Mouse (Mus musculus) heart, adult 18-20 months (tissue): ENCODE results near the gene Snip1. TPM values are rescaled to one million over a fixed set of nuclear protein-coding genes. Genes with fewer than 3 reads are reported as not detected.

ENCODE experiments used
- DNase-seq, 2 experiments: peaks; one replicate each; pipeline ENCODE4 v3.0.0; 2021 to 2022; ENCODE audit warnings: mixed read lengths in 1 of 2
- total RNA-seq, 2 experiments: library from RNA; stranded (reverse); gene quantifications; 2 replicates each; pipeline ENCODE4 v1.2.3; 2021

Gene Snip1
- total RNA-seq, 2 experiments from 2014 or later, result 7.1 to 7.7 TPM

DNA sequence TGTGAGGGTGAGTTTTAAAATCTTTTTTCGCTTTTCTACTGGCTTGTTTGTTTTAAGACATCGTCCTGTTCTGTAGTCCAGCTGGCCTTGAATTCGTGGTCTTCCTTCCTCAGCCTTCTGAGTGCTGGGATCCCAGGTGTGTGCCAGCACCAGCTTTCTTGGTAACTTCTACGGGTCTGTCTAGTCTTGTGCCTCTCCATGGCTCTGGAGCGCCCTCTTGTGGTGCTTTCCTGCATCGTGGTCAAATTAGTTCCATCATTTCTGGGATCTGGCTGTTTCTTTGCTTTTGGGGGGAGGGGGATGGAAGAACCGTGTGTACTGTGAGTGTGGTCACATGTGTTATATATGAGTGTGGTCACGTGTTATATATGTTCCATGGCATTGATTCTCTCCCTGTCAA, 33.0 kb downstream of the Snip1 start:
- DNase-seq, result peak; percentile 68 to 95

DNA sequence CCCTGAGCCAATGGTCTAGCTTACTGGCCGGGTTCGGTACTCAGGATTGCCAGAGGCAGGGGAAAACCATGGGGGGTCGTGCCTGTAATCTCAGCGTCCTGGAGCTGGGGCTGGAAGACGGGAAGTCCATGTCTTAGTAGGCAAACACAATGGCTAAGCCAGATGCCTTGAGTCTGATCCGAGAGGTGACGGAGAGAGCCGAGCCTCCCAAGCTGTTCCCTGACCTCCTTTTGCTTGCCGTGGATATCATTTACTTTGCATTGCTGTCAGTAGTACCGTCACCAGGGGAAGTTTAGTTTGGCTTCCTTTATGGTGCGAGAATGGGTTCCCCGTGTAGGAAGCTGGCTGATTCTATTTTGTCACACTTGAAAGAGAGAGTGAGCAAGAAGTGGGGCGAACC, 34.9 kb downstream of the Snip1 start:
- DNase-seq, result no peak

DNA sequence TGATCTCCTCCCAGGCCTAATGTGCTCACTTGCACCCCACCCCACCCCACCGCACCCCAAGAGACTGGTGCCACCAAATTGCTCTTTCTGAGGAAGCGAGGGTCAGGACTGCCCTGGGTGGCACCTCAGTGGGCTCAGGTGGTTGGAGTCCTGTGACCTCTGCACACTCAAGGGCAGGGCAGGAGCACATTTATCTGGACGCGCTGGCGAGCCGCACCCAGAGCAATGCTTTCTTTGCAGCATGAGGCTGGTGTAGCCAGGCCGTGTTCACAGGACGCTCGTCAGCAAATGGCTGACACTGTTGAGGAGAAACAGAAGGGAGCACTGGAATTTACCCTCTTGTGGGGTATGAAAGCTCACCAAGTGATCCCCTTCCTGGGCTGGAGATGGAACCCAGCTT, 38.9 kb downstream of the Snip1 start:
- no peak for DNase-seq

DNA sequence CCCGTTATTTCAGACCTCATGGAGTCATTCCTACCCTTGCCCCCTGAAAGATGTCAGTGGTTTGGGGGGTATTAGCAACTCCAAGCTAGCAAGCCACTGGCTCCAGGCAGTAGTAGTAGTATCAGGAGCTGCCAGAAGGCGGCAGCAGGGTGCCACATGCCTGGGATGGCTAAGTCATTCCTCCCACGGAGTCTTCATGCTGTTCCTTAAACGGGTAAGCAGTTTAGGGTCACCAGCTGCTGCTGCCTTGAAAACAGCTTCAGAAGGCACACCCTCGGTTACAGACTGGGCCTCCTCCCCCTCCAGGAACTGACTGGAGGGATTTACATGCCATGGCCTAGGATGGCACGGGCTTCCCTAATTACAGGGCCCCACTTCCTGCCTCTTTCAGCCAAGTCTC, 48.2 kb downstream of the Snip1 start:
- DNase-seq, result peak; percentile 87 to 93

DNA sequence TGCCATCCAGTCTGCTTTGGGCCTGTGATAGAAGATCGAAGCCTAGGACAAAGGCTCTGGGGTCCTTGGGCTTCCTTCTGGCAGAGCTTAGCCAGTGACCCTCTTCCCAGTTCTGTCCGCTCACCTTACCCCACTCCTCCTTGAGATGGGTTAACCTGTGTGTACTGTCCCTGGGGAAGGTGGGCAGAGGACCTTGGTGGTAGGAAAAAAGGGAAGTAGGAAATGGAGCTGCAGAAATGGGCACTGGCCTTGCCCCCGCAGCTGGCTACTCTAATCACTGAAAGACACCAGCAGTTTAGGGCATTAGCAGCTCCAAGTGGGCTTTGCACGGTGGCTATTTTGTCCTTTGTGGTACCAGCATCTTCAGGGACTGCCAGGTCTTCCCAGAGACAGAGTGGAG, 48.6 kb downstream of the Snip1 start:
- no peak for DNase-seq

DNA sequence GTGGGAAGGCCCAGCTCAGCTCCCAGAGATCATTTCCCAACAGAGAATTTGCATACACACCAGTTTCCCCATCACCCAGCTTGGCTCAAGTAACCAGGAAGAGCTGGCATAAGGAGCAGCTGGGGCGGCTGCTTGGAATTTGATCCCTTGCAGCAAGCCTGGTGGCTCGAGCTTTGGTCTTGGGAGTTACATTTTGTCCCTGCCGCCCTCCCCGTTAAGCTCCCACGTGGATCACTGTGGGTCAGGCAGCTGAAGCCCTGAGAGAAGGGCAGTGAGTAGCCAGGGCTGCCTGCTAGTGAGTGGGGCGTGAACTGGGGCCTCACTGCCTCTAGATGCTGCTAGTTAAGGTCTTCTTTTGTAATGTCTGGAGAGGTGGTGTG, 49.2 kb downstream of the Snip1 start:
- peak in 1 of 2 experiments; percentile 58 for DNase-seq

DNA sequence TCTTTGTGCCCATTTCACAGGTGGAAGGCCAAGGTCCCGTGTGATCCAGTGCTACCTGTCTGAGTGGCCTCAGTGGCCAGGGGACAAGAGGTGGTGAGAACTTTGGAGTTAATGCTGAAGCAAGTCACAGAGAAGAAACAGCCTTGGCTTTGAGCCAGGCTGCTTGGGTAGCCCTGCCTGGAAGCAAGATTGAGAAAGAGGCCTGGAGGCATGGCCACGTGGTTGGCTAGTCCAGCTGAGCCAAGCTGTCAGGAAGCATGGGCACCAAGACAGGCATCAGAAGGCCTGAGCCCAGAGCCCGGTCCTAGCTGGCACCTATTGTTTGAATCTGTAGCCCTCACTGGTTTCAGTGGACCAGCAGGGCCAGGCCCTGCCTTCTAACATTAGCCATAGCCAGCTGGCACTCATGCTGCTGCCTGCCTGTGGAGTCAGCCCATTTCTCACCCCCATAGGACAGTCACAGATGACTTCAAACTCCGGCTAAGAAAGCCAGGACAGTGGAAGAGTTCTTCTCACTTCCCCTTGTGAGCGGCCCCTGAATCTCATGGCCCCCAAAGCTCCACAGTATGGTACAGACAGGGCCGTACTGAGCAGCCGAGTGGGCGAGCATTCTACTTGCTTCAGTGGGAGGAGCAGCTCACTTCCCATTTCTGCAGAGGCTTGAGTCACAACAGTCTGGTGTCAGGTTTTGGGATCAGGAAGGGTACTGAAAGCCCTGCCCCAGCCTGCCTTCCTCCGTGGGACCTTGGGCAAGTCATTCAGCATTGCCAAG, 49.8 kb downstream of the Snip1 start:
- peak; percentile 68 to 83 for DNase-seq

DNA sequence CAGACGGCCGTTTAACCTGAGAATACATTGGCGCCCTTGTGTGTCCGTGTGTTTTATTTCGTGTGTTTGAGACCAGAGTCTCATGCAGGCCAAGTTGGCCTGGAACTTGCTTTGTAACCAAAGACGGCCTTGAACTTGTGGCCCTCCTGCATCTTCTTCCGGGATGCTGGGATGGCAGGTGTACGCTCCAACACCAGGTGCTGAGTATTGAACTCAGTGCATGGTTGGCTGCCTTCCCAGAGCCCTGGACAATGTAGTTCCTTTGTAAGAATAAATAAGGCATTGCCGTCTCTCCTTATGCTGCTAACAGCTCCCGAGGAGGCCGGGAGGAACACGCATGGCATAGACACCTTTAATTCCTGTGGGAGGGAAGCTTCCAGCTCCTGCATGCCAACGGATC, 50.5 kb downstream of the Snip1 start:
- no peak for DNase-seq

DNA sequence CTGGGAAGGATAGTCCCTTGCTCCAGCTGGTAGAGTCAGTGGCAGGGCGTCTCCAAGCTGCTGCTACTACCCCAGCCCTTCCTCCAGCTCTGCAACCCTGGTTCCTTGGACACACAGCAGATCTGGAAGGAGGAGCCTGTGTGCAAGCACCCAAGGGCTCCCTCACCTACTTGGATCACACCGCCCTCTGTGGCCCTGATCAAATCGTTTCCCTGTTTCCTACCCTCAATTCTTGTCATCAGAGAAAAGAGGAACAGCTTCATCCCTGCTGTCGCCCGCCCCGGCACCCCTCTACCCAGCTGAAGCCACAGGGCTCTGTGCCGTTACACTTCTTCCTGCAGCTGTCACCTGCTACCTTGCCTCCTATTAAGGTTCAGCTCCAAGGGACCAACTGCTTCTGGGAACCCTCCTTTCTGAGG, 51.4 kb downstream of the Snip1 start:
- peak in 1 of 2 experiments; percentile 34 for DNase-seq

DNA sequence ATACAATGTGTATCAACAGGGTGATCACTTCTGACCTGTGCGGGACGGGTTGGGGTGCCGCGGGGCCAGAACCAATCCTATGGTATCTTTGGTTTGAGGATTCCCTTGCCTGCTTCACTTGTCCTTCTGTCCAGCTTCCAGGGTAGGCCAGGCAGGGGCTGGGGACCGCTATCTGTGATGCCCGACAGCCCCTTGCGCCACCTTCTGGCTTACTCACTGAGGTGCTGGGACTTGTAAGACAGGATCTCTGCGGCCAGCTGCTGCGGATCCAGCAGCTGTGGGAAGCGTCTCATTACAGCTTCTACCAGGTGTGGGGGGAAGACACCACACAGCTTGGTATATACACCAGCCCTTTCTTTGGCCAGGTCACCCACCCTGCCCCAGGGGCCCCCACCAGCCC, 52.6 kb downstream of the Snip1 start:
- DNase-seq, result no peak

DNA sequence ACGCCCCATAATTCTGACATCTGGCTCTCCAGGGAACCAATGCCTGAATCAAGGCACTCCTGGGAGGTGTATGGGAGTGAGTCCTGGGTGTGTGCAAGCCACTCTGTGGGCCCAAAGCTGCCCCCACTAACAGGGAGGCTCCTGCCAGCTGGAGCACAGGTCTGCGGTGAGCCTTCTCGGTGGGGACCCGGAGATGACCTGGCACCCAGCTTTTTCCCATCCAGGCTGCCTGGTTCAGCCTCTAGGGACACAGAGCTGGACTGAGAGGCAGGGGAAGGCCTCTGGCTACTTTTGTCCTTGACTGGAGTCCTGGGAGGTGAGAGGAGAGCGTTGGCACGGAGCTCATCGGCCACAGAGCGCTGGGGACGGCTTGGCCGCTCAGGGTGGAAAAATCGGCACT, 53.2 kb downstream of the Snip1 start:
- DNase-seq, result no peak

DNA sequence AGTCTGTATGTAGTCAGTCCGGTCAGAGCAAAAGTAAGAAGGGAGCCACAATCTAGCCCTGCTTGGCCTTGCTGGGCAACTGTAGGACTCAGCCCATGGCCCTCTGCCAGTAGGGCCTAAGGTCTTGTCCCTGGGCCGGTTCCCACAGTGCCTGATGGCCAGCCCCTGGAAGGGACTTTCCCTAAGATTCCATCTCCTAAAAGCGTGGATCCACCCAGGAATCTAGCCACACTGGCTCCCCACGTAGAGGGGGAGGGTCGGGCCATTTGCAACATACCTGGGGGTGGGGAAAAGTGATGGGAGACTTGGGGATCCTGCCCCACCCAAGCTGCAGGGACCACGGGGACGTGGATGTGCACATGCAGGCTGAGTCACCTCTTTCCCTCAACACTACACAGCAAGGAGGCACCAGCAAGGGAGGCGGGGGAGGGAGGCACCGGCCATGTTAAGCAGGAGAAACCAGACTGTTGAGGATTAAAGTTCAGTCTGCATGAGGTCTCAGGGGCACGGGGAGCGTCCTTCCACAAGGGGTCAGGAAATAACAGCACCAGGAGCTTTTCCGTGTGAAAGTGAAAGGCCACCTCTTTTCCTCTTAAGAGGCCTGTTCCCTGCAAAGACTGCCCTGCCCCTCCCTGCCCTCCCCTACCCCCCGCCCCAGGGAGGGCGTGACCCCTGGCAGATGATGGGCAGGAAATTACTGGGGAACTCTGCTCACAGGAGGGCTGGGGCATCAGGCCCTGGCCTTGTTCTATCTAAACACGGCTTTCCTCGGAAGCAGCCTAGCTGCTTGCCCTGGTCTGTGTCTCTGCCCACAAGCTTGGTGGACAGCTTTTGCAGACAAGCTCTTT, 56.2 kb downstream of the Snip1 start:
- peak; percentile 71 to 82 for DNase-seq

DNA sequence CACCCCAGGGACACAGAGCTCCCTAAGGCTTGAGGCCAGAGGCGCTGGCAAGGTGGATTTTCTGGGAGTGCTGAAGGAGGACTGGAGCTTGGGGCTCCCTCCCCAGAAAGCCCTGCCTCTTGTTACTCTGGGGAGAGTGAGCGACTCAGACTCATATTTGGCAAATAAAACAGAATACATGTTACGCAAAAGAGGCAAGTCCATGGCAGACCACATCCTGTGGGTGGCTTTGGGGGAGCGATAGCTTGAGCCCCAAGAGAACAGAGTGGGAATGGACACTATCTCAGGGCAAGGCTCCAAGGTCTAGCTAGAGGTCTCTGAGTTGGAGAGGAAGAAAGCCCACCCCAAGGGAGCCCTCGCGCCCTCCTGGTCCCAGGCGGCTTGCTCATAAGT, 56.8 kb downstream of the Snip1 start:
- peak in 1 of 2 experiments; percentile 74 for DNase-seq

Other genes starting within 250 kb of the Snip1 start
- 10 to 100 TPM; 20.0 to 20.5 TPM for gene Yrdc, start 216.0 kb upstream of the Snip1 start, total RNA-seq
- gene 1110065P20Rik, start 215.5 kb upstream of the Snip1 start, total RNA-seq, result 10 to 100 TPM; 20.7 to 26.9 TPM
- under 1 TPM; 0.52 to 0.57 TPM for gene Maneal, start 204.5 kb upstream of the Snip1 start, total RNA-seq
- gene Epha10, start 185.8 kb upstream of the Snip1 start, total RNA-seq, result not detected
- 10 to 100 TPM in 1 of 2 experiments, 1 to 10 TPM in 1; 7.8 to 10.9 TPM for gene 9930104L06Rik, start 129.6 kb upstream of the Snip1 start, total RNA-seq
- under 1 TPM; 0.41 to 0.57 TPM for gene Cdca8, start 127.4 kb upstream of the Snip1 start, total RNA-seq
- 1 to 10 TPM; 3.1 to 4.3 TPM for gene Rspo1, start 80.2 kb upstream of the Snip1 start, total RNA-seq
- gene Gnl2, start 50.1 kb upstream of the Snip1 start, total RNA-seq, result 10 to 100 TPM; 28.6 to 29.2 TPM
- gene Dnali1, start 969 bp upstream of the Snip1 start, total RNA-seq, result under 1 TPM in 1 of 2 experiments, not detected in 1; 0.33 TPM
- 10 to 100 TPM; 18.3 to 23.4 TPM for gene Meaf6, start 18.5 kb downstream of the Snip1 start, total RNA-seq
- gene Zc3h12a, start 61.2 kb downstream of the Snip1 start, total RNA-seq, result 1 to 10 TPM; 4.0 to 4.1 TPM